Mouse (Mus musculus): ENCODE results near the gene Gm45213.

The Gm45213 gene

GRCm38 (mm10) chr7:66043552-66044459, at the start of gene Gm45213:
TSS of gene Gm45213 (plus strand) at chr7:66043602.
- DNase-seq, result no peak

DNA sequence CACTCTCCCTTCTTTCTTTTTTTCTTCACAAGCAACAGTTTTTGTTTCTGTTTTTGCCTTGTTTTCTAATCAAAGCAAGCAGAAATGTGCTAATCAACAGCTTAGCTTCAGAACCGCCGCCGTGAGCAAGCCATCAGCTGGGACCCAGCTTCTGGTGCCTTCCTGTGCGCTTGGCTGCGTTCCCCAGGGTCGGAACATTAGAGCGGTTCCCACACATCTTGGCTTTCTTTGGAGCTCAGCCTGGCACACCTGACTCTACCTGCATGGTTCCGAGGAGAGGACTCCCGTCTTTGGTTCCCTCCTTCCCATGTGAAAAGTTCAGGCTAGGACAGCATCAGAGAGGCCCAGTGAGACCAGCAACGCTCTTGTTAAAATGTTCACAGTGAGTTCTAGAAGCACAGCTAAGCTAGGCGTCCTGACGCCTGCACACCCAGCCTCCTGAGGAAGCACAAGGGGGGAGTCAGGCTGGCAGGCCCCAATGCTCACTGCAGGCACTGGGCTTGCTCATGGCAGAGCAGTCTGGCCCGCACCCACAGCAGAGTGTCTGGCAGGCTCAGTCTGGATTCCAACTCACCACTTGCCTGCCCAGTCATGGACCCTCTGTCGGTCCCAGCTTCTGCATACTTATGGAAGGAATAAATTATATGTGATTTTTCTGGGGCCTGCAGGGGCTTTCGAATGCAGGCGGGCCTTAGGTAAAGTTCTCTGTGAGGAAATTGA, 42.2 kb upstream of the Gm45213 start:
- DNase-seq, result no peak

DNA sequence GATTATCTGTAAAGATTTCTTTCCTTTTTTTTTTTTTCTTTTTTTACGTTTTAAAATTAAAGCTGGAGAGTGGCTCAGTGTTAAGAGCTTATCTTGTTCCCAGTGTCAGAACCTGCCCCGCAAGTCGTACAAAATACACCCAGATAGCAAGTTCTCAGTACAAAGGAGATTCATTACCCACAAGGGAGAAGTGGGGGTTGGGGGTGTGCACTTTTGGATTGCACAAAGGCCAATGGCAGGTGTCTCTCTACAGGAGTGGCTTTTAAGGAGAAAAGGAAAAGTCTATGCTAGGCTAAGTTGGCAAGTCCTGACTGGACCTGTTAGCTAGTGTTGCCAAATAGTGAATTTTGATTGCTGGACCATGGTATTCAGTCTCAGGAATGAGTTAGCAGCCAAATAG, 41.6 kb upstream of the Gm45213 start:
- no peak for DNase-seq

DNA sequence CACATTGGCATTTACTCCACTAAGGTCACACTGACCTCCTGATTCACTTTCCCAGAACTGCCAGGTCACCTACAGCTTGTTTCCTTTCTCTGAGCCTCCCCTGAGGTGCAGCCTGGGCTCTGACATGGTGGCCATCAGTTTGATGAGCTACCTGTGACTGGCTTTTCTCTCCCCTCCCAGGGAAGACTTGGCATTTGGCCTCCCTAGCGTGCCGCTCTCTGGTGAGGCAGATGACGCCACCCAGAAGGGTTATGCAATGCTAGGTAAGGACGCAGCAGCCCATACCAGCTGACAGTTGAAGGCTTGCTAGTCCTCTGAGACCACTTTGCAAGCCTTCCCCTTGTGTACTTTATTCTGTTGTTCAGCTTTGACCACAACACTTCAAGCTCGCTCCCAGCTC, 40.0 kb upstream of the Gm45213 start:
- no peak for DNase-seq

- no peak for DNase-seq
These were observed 39.4 kb upstream of the Gm45213 start for GRCm38 (mm10) chr7:66003865-66004638.

GRCm38 (mm10) chr7:66005066-66005465, 38.3 kb upstream of the Gm45213 start:
- no peak for DNase-seq

DNA sequence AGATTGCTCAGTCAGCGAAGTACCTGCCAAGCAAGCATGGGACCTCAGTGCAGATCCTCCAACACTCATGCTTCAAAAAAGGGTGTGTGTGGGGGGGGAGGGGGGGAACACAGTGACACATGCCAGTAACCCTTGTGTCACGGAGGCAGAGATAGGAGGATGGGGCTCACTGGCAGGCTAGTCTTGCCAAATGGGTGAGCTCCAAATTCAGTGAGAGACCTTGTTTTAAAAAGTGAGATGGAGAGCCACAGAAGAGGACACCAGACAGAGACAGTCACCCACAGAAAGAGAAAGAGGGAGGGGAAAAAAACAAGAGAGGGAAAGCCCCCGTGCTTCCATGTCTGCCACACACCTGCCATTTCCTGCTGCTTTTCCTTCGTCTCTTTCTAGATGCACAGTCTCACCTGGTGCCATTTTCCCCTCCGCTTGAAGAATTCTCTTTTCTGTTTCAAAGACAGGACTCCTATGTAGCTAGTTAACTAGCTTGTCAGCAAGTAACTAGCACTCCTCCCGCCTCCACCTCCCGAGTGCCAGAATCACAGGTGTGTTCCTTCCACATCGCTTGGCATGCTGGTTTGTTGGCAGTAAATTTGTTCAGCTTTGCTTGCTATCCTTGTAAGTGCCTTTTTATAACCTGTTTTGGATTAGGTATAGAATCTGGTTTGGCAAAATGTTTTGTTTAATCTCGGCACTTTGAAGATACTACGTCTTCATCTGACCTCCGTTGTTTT, 35.1 kb upstream of the Gm45213 start:
- DNase-seq, result no peak

GRCm38 (mm10) chr7:66008892-66009273, 34.5 kb upstream of the Gm45213 start:
- DNase-seq, result no peak

DNA sequence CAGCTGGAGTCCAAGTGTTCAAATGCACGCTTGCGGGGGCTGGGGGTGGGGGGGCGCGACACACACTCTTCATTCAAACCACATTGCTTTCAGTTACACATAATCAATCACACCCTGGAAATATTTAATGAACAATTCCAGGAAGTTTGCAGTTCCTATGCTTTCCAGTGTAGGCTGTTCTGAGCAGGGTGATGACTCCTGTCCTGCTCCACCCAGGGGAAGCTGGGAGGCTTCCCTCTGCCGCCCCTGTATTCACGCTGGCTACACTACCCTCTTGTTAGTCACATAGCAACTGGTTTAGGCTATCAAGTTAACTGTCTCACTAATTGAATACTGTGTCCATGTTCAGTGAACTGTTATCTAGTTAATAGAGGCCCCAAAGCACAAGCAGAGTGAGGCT, 32.9 kb upstream of the Gm45213 start:
- DNase-seq, result no peak

GRCm38 (mm10) chr7:66027747-66028146, 15.7 kb upstream of the Gm45213 start:
- DNase-seq, result peak; percentile 44

DNA sequence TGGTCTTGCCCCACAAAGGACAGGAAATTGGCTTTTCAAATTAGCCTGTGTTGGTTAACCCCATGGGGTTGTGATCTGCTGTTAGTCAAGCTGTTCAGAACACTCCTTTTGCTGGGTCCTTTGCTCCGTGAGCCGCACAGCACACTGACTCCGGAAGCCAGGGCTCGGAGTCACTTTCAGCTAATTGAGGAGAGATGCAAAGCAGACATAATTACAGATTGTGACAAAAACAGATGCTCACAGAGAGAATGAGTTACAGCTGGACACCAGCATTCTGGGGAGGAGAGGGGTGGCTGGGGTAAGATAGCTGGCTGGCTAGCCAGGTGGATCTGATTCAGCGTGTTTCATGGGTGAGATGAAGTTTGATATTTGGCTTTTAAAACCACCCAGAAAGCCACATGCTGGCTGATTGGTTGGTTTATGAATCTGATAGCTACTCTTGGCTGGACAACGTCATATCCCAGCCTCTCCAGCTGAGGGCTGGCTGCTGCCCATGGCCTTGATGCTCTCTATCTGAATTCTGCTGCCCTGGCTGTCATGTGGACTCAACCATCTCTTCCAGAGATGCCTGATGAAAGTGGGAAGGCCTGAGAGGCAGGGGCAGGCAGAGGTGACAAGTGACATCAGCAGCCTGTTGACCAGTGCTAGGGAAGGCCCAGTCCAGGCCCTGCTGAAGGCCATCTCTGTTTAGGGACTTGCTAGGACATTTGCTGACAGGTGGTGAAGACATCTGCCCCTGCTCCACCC, 14.5 kb upstream of the Gm45213 start:
- peak; percentile 33 for DNase-seq

- DNase-seq, result peak; percentile 16
These were observed 6.6 kb upstream of the Gm45213 start for GRCm38 (mm10) chr7:66036809-66037208.

DNA sequence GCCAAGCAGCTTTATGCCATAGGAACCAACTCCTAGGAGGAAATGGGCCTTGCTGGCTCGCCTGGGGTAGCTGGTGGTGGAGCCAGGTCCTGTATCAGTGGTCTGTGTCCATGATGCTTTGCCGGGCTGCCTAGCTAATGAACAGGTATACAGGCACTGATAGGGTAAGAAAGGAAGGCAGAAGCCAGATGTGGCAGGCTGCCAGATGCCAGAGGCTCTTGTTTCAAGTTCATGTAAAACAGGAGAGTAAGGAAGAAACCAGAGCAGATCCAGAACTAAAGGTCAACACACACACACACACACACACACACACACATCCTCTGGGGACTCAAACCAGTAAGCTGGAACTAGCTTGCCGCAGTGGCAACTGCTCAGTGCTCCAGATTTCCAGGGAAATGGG, 5.1 kb upstream of the Gm45213 start:
- peak; percentile 24 for DNase-seq

DNA sequence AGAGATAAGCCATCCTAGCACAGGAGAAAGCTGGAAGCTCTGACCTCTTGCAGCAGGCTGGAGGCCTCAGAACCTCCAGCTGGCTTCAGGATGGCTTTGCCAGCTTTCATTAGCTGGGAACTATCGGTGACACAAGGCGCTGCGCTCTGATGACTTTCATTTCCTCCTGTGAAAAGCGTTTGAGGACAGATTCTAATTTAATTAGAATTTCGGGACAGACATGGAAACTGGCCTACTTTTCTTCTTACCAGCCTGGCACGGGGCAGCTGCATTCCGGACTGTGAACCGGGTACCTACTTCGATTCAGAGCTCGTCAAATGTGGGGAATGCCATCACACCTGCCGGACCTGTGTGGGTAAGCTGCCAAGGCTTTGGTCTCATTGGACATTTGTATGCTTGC, 4.7 kb upstream of the Gm45213 start:
- no peak for DNase-seq

DNA sequence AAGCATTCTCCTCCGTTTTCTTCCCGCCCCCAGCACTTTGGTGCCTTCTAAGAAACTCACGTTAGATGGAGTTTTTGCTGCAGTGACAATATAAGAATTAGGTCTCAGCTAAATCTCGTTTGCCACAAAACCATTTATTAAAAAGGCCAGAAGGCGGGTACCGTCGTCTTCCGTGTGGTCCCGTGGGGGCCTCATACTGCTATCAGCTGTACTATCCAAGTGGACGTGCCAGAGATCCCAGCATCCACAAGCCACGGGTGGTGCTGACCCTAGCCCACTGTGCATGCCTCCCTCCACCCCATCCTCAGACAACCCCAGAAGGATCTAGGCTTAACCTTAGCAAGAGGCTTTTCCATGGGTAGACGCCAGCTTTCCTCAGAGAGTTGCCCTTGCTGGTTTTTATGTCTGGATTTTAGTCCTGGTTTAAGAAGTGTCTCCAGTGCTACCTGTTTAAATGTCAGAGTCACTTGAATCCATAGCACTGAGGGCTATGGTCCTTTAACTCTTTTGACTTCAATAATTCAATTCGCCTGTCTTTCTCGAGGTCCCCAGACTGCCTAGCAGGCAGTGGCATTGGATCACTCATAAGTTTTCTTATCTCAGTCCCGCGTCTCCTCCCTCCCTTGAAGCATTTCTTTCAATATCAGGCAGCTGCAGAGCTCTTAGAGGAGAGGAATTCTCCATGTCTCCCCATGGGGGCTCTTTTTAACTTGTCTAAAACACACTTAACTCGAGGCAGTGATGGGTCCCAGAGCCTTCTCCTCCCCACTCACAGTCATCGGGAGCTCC, 3.2 kb upstream of the Gm45213 start:
- no peak for DNase-seq

GRCm38 (mm10) chr7:66044617-66045016, 1.2 kb downstream of the Gm45213 start:
- no peak for DNase-seq

GRCm38 (mm10) chr7:66046921-66047918, 3.8 kb downstream of the Gm45213 start:
- no peak for DNase-seq

GRCm38 (mm10) chr7:66047975-66048374, 4.6 kb downstream of the Gm45213 start:
- peak; percentile 15 for DNase-seq

GRCm38 (mm10) chr7:66048446-66049230, 5.2 kb downstream of the Gm45213 start:
- no peak for DNase-seq
